ENCODE assay signal across 8 mouse cellular contexts in genomic region chr5:124424723-124425411, GRCm38 (mm10). TPM values are rescaled to one million over a fixed set of nuclear protein-coding genes. Genes with fewer than 3 reads are reported as not detected.
A peak's percentile ranks its signal among the peaks of the same experiment; 100 is the strongest.
DNase-seq lines count a peak whose midpoint lies in the region; ATAC-seq and TF ChIP-seq lines count a peak whose summit lies in the region.

No protein-coding gene starts in this region.

- H3K36me3 ChIP-seq in forebrain, embryonic 12.5 days (replicated peaks): peaks cover 5% of the 10 kb centered on the region; the same call in 1 of the 2 replicates
- no peaks in the 10 kb centered on the region for H3K36me3 ChIP-seq in hindbrain, postnatal 0 days (ENCODE audit: insufficient read depth, low read length)
- H3K36me3 ChIP-seq in liver, adult 2 months (ENCODE audit: control insufficient read depth, insufficient read depth, low read length): no peaks in the 10 kb centered on the region
- no peaks in the 10 kb centered on the region for H3K36me3 ChIP-seq in neural tube, embryonic 12.5 days

- TF ChIP-seq CTCF in hindbrain, postnatal 0 days (IDR thresholded peaks at IDR 0.05; ENCODE audit: low read depth): no peak
- TF ChIP-seq CTCF in liver, adult 2 months (IDR thresholded peaks at IDR 0.05; ENCODE audit: low read depth, low read length): no peak

- peaks cover 24% of the 10 kb centered on the region; the same call in 1 of the 2 replicates for H3K79me2 ChIP-seq in liver, adult 2 months (ENCODE audit: control insufficient read depth, insufficient read depth, low read length)

- peaks cover 7% of the 10 kb centered on the region for H3K4me1 ChIP-seq in forebrain, embryonic 12.5 days
- H3K4me1 ChIP-seq in hindbrain, postnatal 0 days (ENCODE audit: insufficient read depth, low read length): no peaks in the 10 kb centered on the region
- peaks cover 6% of the 10 kb centered on the region for H3K4me1 ChIP-seq in liver, adult 2 months (ENCODE audit: control insufficient read depth, insufficient read depth, low read length)
- peaks cover 8% of the 10 kb centered on the region; the same call in 1 of the 2 replicates for H3K4me1 ChIP-seq in neural tube, embryonic 12.5 days

- H3K9me3 ChIP-seq in forebrain, embryonic 12.5 days: no peaks in the 10 kb centered on the region
- no peaks in the 10 kb centered on the region for H3K9me3 ChIP-seq in hindbrain, postnatal 0 days (ENCODE audit: low read length)
- no peaks in the 10 kb centered on the region for H3K9me3 ChIP-seq in neural tube, embryonic 12.5 days

- DNase-seq in layer of hippocampus, adult 8-10 months (ENCODE audit: low spot score in 2 of 2): peak; percentile 30 to 31
- no peak for DNase-seq in layer of hippocampus, adult 9-11 months
- DNase-seq in MN1 (ENCODE audit: low spot score): peak; percentile 24
- peak; percentile 11 for DNase-seq in hindbrain, postnatal 0 days (ENCODE audit: low spot score)
- DNase-seq in liver, adult 2 months (ENCODE audit: extremely low read depth, low read depth, low spot score): no peak
- peak; percentile 69 for DNase-seq in urinary bladder, adult 2 months (ENCODE audit: low spot score)

- peak overlapping the region; percentile 88 for H3K27ac ChIP-seq in forebrain, embryonic 12.5 days
- peak overlapping the region; percentile 93 for H3K27ac ChIP-seq in hindbrain, postnatal 0 days
- H3K27ac ChIP-seq in liver, adult 2 months (replicated peaks; ENCODE audit: insufficient read depth, low read depth, low read length): peak overlapping the region; percentile 89
- peak overlapping the region; percentile 54; the same call in 1 of the 2 replicates for H3K27ac ChIP-seq in neural tube, embryonic 12.5 days

- peak overlapping the region; percentile 99 for H3K4me3 ChIP-seq in forebrain, embryonic 12.5 days (replicated peaks)
- peak overlapping the region; percentile 97 for H3K4me3 ChIP-seq in hindbrain, postnatal 0 days (ENCODE audit: low read length)
- peak overlapping the region; percentile 95 for H3K4me3 ChIP-seq in liver, adult 2 months (ENCODE audit: insufficient read depth, low read depth, low read length)
- peak overlapping the region; percentile 95 for H3K4me3 ChIP-seq in neural tube, embryonic 12.5 days

- WGBS in forebrain, embryonic 12.5 days: under 1% methylated on average over 62 of the region's 63 CpGs
- WGBS in hindbrain, postnatal 0 days: under 1% methylated on average over 53 of the region's 63 CpGs
- WGBS in liver, adult 2 months: under 1% methylated on average over 63 of the region's 63 CpGs
- under 1% methylated on average over 63 of the region's 63 CpGs for WGBS in neural tube, embryonic 12.5 days

- TF ChIP-seq POLR2A in liver, adult 2 months (IDR thresholded peaks at IDR 0.05; ENCODE audit: extremely low read depth, insufficient read depth, low read length): no peak

- peak overlapping the region; percentile 98 for H3K9ac ChIP-seq in forebrain, embryonic 12.5 days
- H3K9ac ChIP-seq in hindbrain, postnatal 0 days (replicated peaks; ENCODE audit: low read length): peak overlapping the region; percentile 91
- peak overlapping the region; percentile 99 for H3K9ac ChIP-seq in liver, adult 2 months (ENCODE audit: low read depth, low read length)
- H3K9ac ChIP-seq in neural tube, embryonic 12.5 days: peak overlapping the region; percentile 94

- peak overlapping the region; percentile 78 for H3K4me2 ChIP-seq in forebrain, embryonic 12.5 days
- peak overlapping the region; percentile 83 for H3K4me2 ChIP-seq in hindbrain, postnatal 0 days (ENCODE audit: low read depth, low read length)
- H3K4me2 ChIP-seq in neural tube, embryonic 12.5 days (replicated peaks): peak overlapping the region; percentile 96

- ATAC-seq in forebrain, embryonic 12.5 days (ENCODE audit: low FRiP score): peak; percentile 75
- ATAC-seq in hindbrain, postnatal 0 days: peak; percentile 73
- peak; percentile 63 for ATAC-seq in neural tube, embryonic 12.5 days (ENCODE audit: low FRiP score, low read depth)

- H3K27me3 ChIP-seq in forebrain, embryonic 12.5 days: no peaks in the 10 kb centered on the region
- H3K27me3 ChIP-seq in hindbrain, postnatal 0 days (ENCODE audit: insufficient read depth, low read length): no peaks in the 10 kb centered on the region
- H3K27me3 ChIP-seq in liver, adult 2 months (ENCODE audit: control insufficient read depth, insufficient read depth, low read length): no peaks in the 10 kb centered on the region
- H3K27me3 ChIP-seq in neural tube, embryonic 12.5 days (replicated peaks): no peaks in the 10 kb centered on the region

RNA-seq across cellular contexts. Expression of gene Sbno1, which starts 0.9 kb away (rescaled TPM):
- total RNA-seq in layer of hippocampus, adult 8-10 months (2022): 100 to 1,000 TPM; 135 to 183 (median 148) TPM
- polyA plus RNA-seq in forebrain, embryonic 12.5 days (2016; fragmentation: Nextera tagmentation; extraction: Ambion mirVana): 102 and 109 TPM in 2 replicates
- total RNA-seq in hindbrain, postnatal 0 days (2014; rRNA removed): 30.4 and 35.9 TPM in 2 replicates
- 71.0 and 73.6 TPM in 2 replicates for polyA plus RNA-seq in hindbrain, postnatal 0 days (2015; fragmentation: Nextera tagmentation; extraction: Ambion mirVana)
- total RNA-seq in liver, adult 2 months (2014; rRNA removed): 33.1 and 36.6 TPM in 2 replicates
- 7.2 and 8.1 TPM in 2 replicates for polyA plus RNA-seq in liver, adult 2 months (2012; rRNA removed)
- polyA plus RNA-seq in neural tube, embryonic 12.5 days (2016; fragmentation: Nextera tagmentation; extraction: Ambion mirVana): 108 and 119 TPM in 2 replicates
- polyA plus RNA-seq in urinary bladder, adult 2 months (2012; rRNA removed): 30.6 and 35.2 TPM in 2 replicates

RNA-seq across cellular contexts. Expression of gene Kmt5a, which starts 14.9 kb away (rescaled TPM):
- total RNA-seq in layer of hippocampus, adult 8-10 months (2022): 10 to 100 TPM; 58.2 to 72.4 (median 64.4) TPM
- polyA plus RNA-seq in forebrain, embryonic 12.5 days (2016; fragmentation: Nextera tagmentation; extraction: Ambion mirVana): 41.9 and 59.7 TPM in 2 replicates
- 28.0 and 48.5 TPM in 2 replicates for total RNA-seq in hindbrain, postnatal 0 days (2014; rRNA removed)
- 17.2 and 20.5 TPM in 2 replicates for polyA plus RNA-seq in hindbrain, postnatal 0 days (2015; fragmentation: Nextera tagmentation; extraction: Ambion mirVana)
- 9.6 and 13.2 TPM in 2 replicates for total RNA-seq in liver, adult 2 months (2014; rRNA removed)
- 14.7 and 15.1 TPM in 2 replicates for polyA plus RNA-seq in liver, adult 2 months (2012; rRNA removed)
- polyA plus RNA-seq in neural tube, embryonic 12.5 days (2016; fragmentation: Nextera tagmentation; extraction: Ambion mirVana): 67.2 and 81.3 TPM in 2 replicates
- 53.7 and 62.0 TPM in 2 replicates for polyA plus RNA-seq in urinary bladder, adult 2 months (2012; rRNA removed)

RNA-seq across cellular contexts. Expression of gene Rilpl2, which starts 53.3 kb away (rescaled TPM):
- total RNA-seq in layer of hippocampus, adult 8-10 months (2022): 10 to 100 TPM; 15.5 to 21.0 (median 17.2) TPM
- polyA plus RNA-seq in forebrain, embryonic 12.5 days (2016; fragmentation: Nextera tagmentation; extraction: Ambion mirVana): 18.6 and 20.4 TPM in 2 replicates
- 25.6 and 38.8 TPM in 2 replicates for total RNA-seq in hindbrain, postnatal 0 days (2014; rRNA removed)
- 33.2 and 34.8 TPM in 2 replicates for polyA plus RNA-seq in hindbrain, postnatal 0 days (2015; fragmentation: Nextera tagmentation; extraction: Ambion mirVana)
- total RNA-seq in liver, adult 2 months (2014; rRNA removed): 9.6 and 11.6 TPM in 2 replicates
- polyA plus RNA-seq in liver, adult 2 months (2012; rRNA removed): 10.1 and 10.4 TPM in 2 replicates
- polyA plus RNA-seq in neural tube, embryonic 12.5 days (2016; fragmentation: Nextera tagmentation; extraction: Ambion mirVana): 18.4 and 18.9 TPM in 2 replicates
- 18.7 and 20.3 TPM in 2 replicates for polyA plus RNA-seq in urinary bladder, adult 2 months (2012; rRNA removed)

RNA-seq across cellular contexts. Expression of gene Snrnp35, which starts 58.1 kb away (rescaled TPM):
- 10 to 100 TPM; 25.7 to 31.5 (median 28.6) TPM for total RNA-seq in layer of hippocampus, adult 8-10 months (2022)
- 32.0 and 33.1 TPM in 2 replicates for polyA plus RNA-seq in forebrain, embryonic 12.5 days (2016; fragmentation: Nextera tagmentation; extraction: Ambion mirVana)
- total RNA-seq in hindbrain, postnatal 0 days (2014; rRNA removed): 4.0 and 17.2 TPM in 2 replicates
- polyA plus RNA-seq in hindbrain, postnatal 0 days (2015; fragmentation: Nextera tagmentation; extraction: Ambion mirVana): 13.9 and 17.3 TPM in 2 replicates
- 2.9 and 3.7 TPM in 2 replicates for total RNA-seq in liver, adult 2 months (2014; rRNA removed)
- 2.2 and 2.5 TPM in 2 replicates for polyA plus RNA-seq in liver, adult 2 months (2012; rRNA removed)
- polyA plus RNA-seq in neural tube, embryonic 12.5 days (2016; fragmentation: Nextera tagmentation; extraction: Ambion mirVana): 29.5 and 29.6 TPM in 2 replicates
- polyA plus RNA-seq in urinary bladder, adult 2 months (2012; rRNA removed): 7.2 and 8.8 TPM in 2 replicates

Comparison
In these comparisons a context has a peak if more than half of its experiments do, and no peak if none do; other contexts are left out.
1. DNase-seq: peak in layer of hippocampus, adult 8-10 months (2 of 2), MN1 (single experiment), hindbrain, postnatal 0 days (single experiment) and urinary bladder, adult 2 months (single experiment); none in layer of hippocampus, adult 9-11 months (single experiment) and liver, adult 2 months (single experiment).
2. Peak in every context shown above with its lines, with median percentiles within 50 percentile points of each other: ATAC-seq, H3K27ac ChIP-seq, H3K4me2 ChIP-seq, H3K4me3 ChIP-seq and H3K9ac ChIP-seq.